Mouse (Mus musculus): Measurements from ENCODE around the gene Gm5617. TPM values are rescaled to one million over a fixed set of nuclear protein-coding genes. Genes with fewer than 3 reads are reported as not detected.

The Gm5617 gene
- polyA plus RNA-seq, 1 experiment: 26.5 TPM

- TF ChIP-seq CTCF (IDR thresholded peaks at IDR 0.05; ENCODE audit: extremely low read depth, insufficient read depth, insufficient read length, insufficient replicate concordance) (no peak), POLR2A (IDR thresholded peaks at IDR 0.05; ENCODE audit: low read depth, low read length) (no peak)
- 9% methylated on average over 34 of the region's 34 CpGs for WGBS
- Histone ChIP-seq H3K4me1 (ENCODE audit: control insufficient read depth, insufficient read depth, insufficient read length) (peaks cover 6% of the 10 kb centered on the region; the same call in 1 of the 2 replicates), H3K4me3 (ENCODE audit: extremely low read depth, insufficient read depth, insufficient read length) (peak overlapping the region; percentile 95), H3K27ac (ENCODE audit: insufficient read depth, low read length) (peak overlapping the region; percentile 90), H3K36me3 (ENCODE audit: control insufficient read depth, insufficient read depth, low read length) (peaks cover 21% of the 10 kb centered on the region), H3K27me3 (ENCODE audit: control insufficient read depth, insufficient read depth, low read length) (no peaks in the 10 kb centered on the region)
- DNase-seq (ENCODE audit: low read depth in 1 of 2, low spot score in 2 of 2): no peak
Measured at GRCm38 (mm10) chr9:48495548-48495932, 298 bp downstream of the Gm5617 start.

GRCm38 (mm10) chr9:48501192-48501591, 6.0 kb downstream of the Gm5617 start:
- H3K27ac ChIP-seq (ENCODE audit: insufficient read depth, low read length): no peak overlapping the region
- 0 out of 2 replicates have a peak, but pooled peaks cover under 1% of the 10 kb centered on the region for H3K4me1 ChIP-seq (ENCODE audit: control insufficient read depth, insufficient read depth, insufficient read length)
- no peak overlapping the region for H3K4me3 ChIP-seq (ENCODE audit: extremely low read depth, insufficient read depth, insufficient read length)
- DNase-seq (ENCODE audit: low read depth in 1 of 2, low spot score in 2 of 2): no peak
- H3K36me3 ChIP-seq (ENCODE audit: control insufficient read depth, insufficient read depth, low read length): no peaks in the 10 kb centered on the region
- H3K27me3 ChIP-seq (ENCODE audit: control insufficient read depth, insufficient read depth, low read length): no peaks in the 10 kb centered on the region
- WGBS: 88% methylated on average over 7 of the region's 7 CpGs
- no peak for TF ChIP-seq CTCF (IDR thresholded peaks at IDR 0.05; ENCODE audit: extremely low read depth, insufficient read depth, insufficient read length, insufficient replicate concordance)
- TF ChIP-seq POLR2A (IDR thresholded peaks at IDR 0.05; ENCODE audit: low read depth, low read length): no peak

GRCm38 (mm10) chr9:48503001-48503400, 7.8 kb downstream of the Gm5617 start:
- no peak overlapping the region for H3K27ac ChIP-seq (ENCODE audit: insufficient read depth, low read length)
- WGBS: 78% methylated on average over 2 of the region's 2 CpGs
- H3K4me1 ChIP-seq (ENCODE audit: control insufficient read depth, insufficient read depth, insufficient read length): no peaks in the 10 kb centered on the region

GRCm38 (mm10) chr9:48504741-48505365, 9.6 kb downstream of the Gm5617 start:
- WGBS: 84% methylated on average over 8 of the region's 8 CpGs
- TF ChIP-seq POLR2A (IDR thresholded peaks at IDR 0.05; ENCODE audit: low read depth, low read length): no peak
- no peak for TF ChIP-seq CTCF (IDR thresholded peaks at IDR 0.05; ENCODE audit: extremely low read depth, insufficient read depth, insufficient read length, insufficient replicate concordance)
- Histone ChIP-seq H3K27me3 (ENCODE audit: control insufficient read depth, insufficient read depth, low read length) (no peaks in the 10 kb centered on the region), H3K36me3 (ENCODE audit: control insufficient read depth, insufficient read depth, low read length) (no peaks in the 10 kb centered on the region), H3K27ac (ENCODE audit: insufficient read depth, low read length) (no peak overlapping the region), H3K4me3 (ENCODE audit: extremely low read depth, insufficient read depth, insufficient read length) (no peak overlapping the region), H3K4me1 (ENCODE audit: control insufficient read depth, insufficient read depth, insufficient read length) (no peaks in the 10 kb centered on the region)
- DNase-seq (ENCODE audit: low read depth in 1 of 2, low spot score in 2 of 2): no peak

More at GRCm38 (mm10) chr9:48503001-48503400, 7.8 kb downstream of the Gm5617 start:
- DNase-seq (ENCODE audit: low read depth in 1 of 2, low spot score in 2 of 2): no peak
- TF ChIP-seq POLR2A (IDR thresholded peaks at IDR 0.05; ENCODE audit: low read depth, low read length) (no peak), CTCF (IDR thresholded peaks at IDR 0.05; ENCODE audit: extremely low read depth, insufficient read depth, insufficient read length, insufficient replicate concordance) (no peak)
- Histone ChIP-seq H3K27me3 (ENCODE audit: control insufficient read depth, insufficient read depth, low read length) (no peaks in the 10 kb centered on the region), H3K36me3 (ENCODE audit: control insufficient read depth, insufficient read depth, low read length) (no peaks in the 10 kb centered on the region), H3K4me3 (ENCODE audit: extremely low read depth, insufficient read depth, insufficient read length) (no peak overlapping the region)

GRCm38 (mm10) chr9:48510134-48510533, 14.9 kb downstream of the Gm5617 start:
- Histone ChIP-seq H3K27ac (ENCODE audit: insufficient read depth, low read length) (no peak overlapping the region), H3K27me3 (ENCODE audit: control insufficient read depth, insufficient read depth, low read length) (no peaks in the 10 kb centered on the region), H3K4me1 (ENCODE audit: control insufficient read depth, insufficient read depth, insufficient read length) (no peaks in the 10 kb centered on the region), H3K4me3 (ENCODE audit: extremely low read depth, insufficient read depth, insufficient read length) (no peak overlapping the region), H3K36me3 (ENCODE audit: control insufficient read depth, insufficient read depth, low read length) (no peaks in the 10 kb centered on the region)
- 74% methylated on average over 5 of the region's 5 CpGs for WGBS
- no peak for DNase-seq (ENCODE audit: low read depth in 1 of 2, low spot score in 2 of 2)
- TF ChIP-seq CTCF (IDR thresholded peaks at IDR 0.05; ENCODE audit: extremely low read depth, insufficient read depth, insufficient read length, insufficient replicate concordance) (no peak), POLR2A (IDR thresholded peaks at IDR 0.05; ENCODE audit: low read depth, low read length) (no peak)

GRCm38 (mm10) chr9:48515332-48515731, 20.1 kb downstream of the Gm5617 start:
- no peaks in the 10 kb centered on the region for H3K27me3 ChIP-seq (ENCODE audit: control insufficient read depth, insufficient read depth, low read length)
- H3K4me3 ChIP-seq (ENCODE audit: extremely low read depth, insufficient read depth, insufficient read length): no peak overlapping the region
- H3K4me1 ChIP-seq (ENCODE audit: control insufficient read depth, insufficient read depth, insufficient read length): no peaks in the 10 kb centered on the region; the same call in 1 of the 2 replicates
- no peak for DNase-seq (ENCODE audit: low read depth in 1 of 2, low spot score in 2 of 2)
- TF ChIP-seq CTCF (IDR thresholded peaks at IDR 0.05; ENCODE audit: extremely low read depth, insufficient read depth, insufficient read length, insufficient replicate concordance): no peak
- no peak for TF ChIP-seq POLR2A (IDR thresholded peaks at IDR 0.05; ENCODE audit: low read depth, low read length)
- 25% methylated on average over 1 of the region's 1 CpGs for WGBS
- no peaks in the 10 kb centered on the region for H3K36me3 ChIP-seq (ENCODE audit: control insufficient read depth, insufficient read depth, low read length)
- H3K27ac ChIP-seq (ENCODE audit: insufficient read depth, low read length): no peak overlapping the region

All from spleen, adult 2 months (tissue).